Comparison of ENCODE assay signal across 8 mouse cellular contexts in the genomic region with DNA sequence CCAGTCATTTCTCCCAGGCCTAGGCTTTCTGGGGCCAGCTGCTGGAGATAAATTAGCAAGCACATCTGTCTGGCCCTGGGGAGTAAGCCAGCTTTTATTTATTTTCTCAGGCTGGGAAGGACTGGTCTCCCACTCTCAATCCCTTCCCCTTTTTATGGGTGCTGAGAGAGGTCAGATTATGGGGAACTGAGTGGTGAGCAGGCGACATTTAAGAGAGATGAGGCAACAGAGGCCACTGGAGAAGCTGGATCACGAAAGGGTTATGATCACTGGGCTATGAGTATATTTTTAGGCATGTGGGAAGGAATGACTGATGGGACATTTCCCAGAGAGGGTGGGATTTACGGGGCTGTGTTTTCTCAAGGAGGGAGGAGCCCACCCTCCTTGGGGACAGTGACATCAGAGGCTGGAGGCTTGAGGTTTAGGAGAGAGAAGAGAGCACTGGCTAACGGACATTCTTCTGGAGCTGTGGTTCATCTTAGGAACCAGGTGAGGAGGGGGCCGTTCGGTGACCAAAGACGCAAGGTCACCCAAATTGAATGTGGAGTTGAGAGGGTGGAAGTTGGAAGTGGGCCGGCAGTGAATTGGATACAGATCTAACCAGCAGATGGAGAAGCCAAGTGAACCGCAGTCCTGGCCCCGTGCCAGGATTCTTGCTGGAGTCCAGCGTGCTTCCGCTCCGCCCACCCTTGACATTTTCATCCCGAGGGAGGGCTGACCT.
DNase-seq lines count a peak whose midpoint lies in the region; ATAC-seq lines count a peak whose summit lies in the region.

No protein-coding gene starts in this region.

- H3K9me3 ChIP-seq in forebrain, embryonic 11.5 days (ENCODE audit: control insufficient read depth, low read length): no peaks in the 10 kb centered on the region
- no peaks in the 10 kb centered on the region for H3K9me3 ChIP-seq in forebrain, embryonic 16.5 days (ENCODE audit: control insufficient read depth, low read length)
- no peaks in the 10 kb centered on the region for H3K9me3 ChIP-seq in hindbrain, embryonic 12.5 days (replicated peaks)

- no peak overlapping the region; the same call in 1 of the 2 replicates for H3K27ac ChIP-seq in forebrain, embryonic 11.5 days (ENCODE audit: low read depth, low read length)
- H3K27ac ChIP-seq in forebrain, embryonic 16.5 days (ENCODE audit: low read length): no peak overlapping the region
- peak overlapping the region; percentile 35 for H3K27ac ChIP-seq in hindbrain, embryonic 12.5 days

- 69% methylated on average over 14 of the region's 14 CpGs for WGBS in forebrain, embryonic 11.5 days
- 35% methylated on average over 14 of the region's 14 CpGs for WGBS in forebrain, embryonic 16.5 days
- 45% methylated on average over 14 of the region's 14 CpGs for WGBS in hindbrain, embryonic 12.5 days

- H3K4me1 ChIP-seq in forebrain, embryonic 11.5 days (replicated peaks; ENCODE audit: control insufficient read depth, insufficient read depth, low read length): peaks cover 4% of the 10 kb centered on the region; the same call in 1 of the 2 replicates
- H3K4me1 ChIP-seq in forebrain, embryonic 16.5 days (replicated peaks; ENCODE audit: control insufficient read depth, insufficient read depth, low read length): peaks cover 11% of the 10 kb centered on the region
- H3K4me1 ChIP-seq in hindbrain, embryonic 12.5 days: peaks cover 19% of the 10 kb centered on the region

- no peak overlapping the region for H3K9ac ChIP-seq in forebrain, embryonic 11.5 days (ENCODE audit: low read length)
- no peak overlapping the region for H3K9ac ChIP-seq in forebrain, embryonic 16.5 days (replicated peaks; ENCODE audit: low read depth, low read length)
- no peak overlapping the region for H3K9ac ChIP-seq in hindbrain, embryonic 12.5 days

- H3K36me3 ChIP-seq in forebrain, embryonic 11.5 days (ENCODE audit: control insufficient read depth, insufficient read depth, low read length): no peaks in the 10 kb centered on the region
- no peaks in the 10 kb centered on the region for H3K36me3 ChIP-seq in forebrain, embryonic 16.5 days (ENCODE audit: control insufficient read depth, insufficient read depth)
- H3K36me3 ChIP-seq in hindbrain, embryonic 12.5 days: no peaks in the 10 kb centered on the region

- H3K4me2 ChIP-seq in forebrain, embryonic 11.5 days (ENCODE audit: low read depth, low read length, severe bottlenecking): no peak overlapping the region
- H3K4me2 ChIP-seq in forebrain, embryonic 16.5 days (ENCODE audit: low read length): no peak overlapping the region
- H3K4me2 ChIP-seq in hindbrain, embryonic 12.5 days (replicated peaks): no peak overlapping the region

- peak; percentile 68 for DNase-seq in forebrain, embryonic 11.5 days (ENCODE audit: low spot score)
- peak; percentile 36 to 41 for DNase-seq in frontal cortex, postnatal 25 days (ENCODE audit: low spot score in 2 of 2)
- DNase-seq in left cerebral cortex, adult 18-20 months (ENCODE audit: low spot score in 2 of 2): peak; percentile 39 to 57
- peak; percentile 50 to 73 for DNase-seq in spleen, postnatal 4 days (ENCODE audit: low spot score in 2 of 2)

- ATAC-seq in forebrain, embryonic 11.5 days (replicated peaks; ENCODE audit: low FRiP score): no peak
- no peak for ATAC-seq in forebrain, embryonic 16.5 days
- ATAC-seq in cerebellum, adult (ENCODE audit: insufficient number of reproducible peaks, low FRiP score, low TSS enrichment): peak; percentile 33; the same call in 1 of the 2 replicates
- ATAC-seq in hindbrain, embryonic 12.5 days (ENCODE audit: low FRiP score): no peak
- peak; percentile 82 for ATAC-seq in megakaryocyte, adult 5-6 weeks (ENCODE audit: poor library complexity, severe bottlenecking)

- H3K4me3 ChIP-seq in forebrain, embryonic 11.5 days (ENCODE audit: low read depth, low read length): no peak overlapping the region
- H3K4me3 ChIP-seq in forebrain, embryonic 16.5 days (replicated peaks; ENCODE audit: low read length): no peak overlapping the region
- no peak overlapping the region for H3K4me3 ChIP-seq in hindbrain, embryonic 12.5 days

- H3K27me3 ChIP-seq in forebrain, embryonic 11.5 days (ENCODE audit: control insufficient read depth, insufficient read depth, low read length): no peaks in the 10 kb centered on the region
- H3K27me3 ChIP-seq in forebrain, embryonic 16.5 days (replicated peaks; ENCODE audit: control insufficient read depth, insufficient read depth, low read length): no peaks in the 10 kb centered on the region
- no peaks in the 10 kb centered on the region for H3K27me3 ChIP-seq in hindbrain, embryonic 12.5 days

Comparison
In these comparisons a context has a peak if more than half of its experiments do, and no peak if none do; other contexts are left out.
1. ATAC-seq: peak in cerebellum, adult (single experiment) and megakaryocyte, adult 5-6 weeks (single experiment); none in forebrain, embryonic 11.5 days (single experiment), forebrain, embryonic 16.5 days (single experiment) and hindbrain, embryonic 12.5 days (single experiment).
2. Peak in every context shown above with its lines, with median percentiles within 50 percentile points of each other: DNase-seq.